Mouse (Mus musculus) stomach, postnatal 0 days (tissue): Measurements from ENCODE around the gene Actrt3.

Source experiments
- CTCF ChIP-seq: IDR thresholded peaks from 2 replicates; pipeline ENCODE4 v1.5.1; 2016; ENCODE audit warnings: antibody characterized with exemption, low read depth, mild to moderate bottlenecking, moderate library complexity
- EP300 ChIP-seq: optimal IDR thresholded peaks from 2 replicates; pipeline ENCODE3; 2016; ENCODE audit warnings: antibody characterized with exemption

DNA sequence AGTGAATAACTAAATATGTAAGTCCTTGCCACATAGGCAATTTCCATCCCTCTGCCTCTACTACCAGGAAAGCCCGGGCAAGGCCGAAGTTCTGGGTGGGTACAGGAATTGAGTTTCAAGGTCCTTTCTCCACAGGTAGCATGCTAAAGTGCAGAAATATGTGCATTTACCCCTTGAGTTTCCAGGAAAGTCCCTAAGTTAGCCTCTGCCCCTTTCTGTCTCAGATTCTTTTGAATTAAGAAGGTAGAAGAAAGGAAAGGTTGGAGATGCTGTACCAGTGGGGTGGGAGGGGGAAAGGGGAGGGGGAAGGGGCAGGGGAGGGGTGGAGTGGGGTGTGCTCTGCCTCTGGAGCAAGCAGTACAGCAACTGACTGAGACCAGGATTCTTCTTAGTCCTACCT lies 48.7 kb upstream of the Actrt3 start:
- TF ChIP-seq CTCF, result no peak
- TF ChIP-seq EP300, result no peak
